Mouse (Mus musculus): Measurements from ENCODE around the gene Llgl1.

Gene Llgl1

DNA sequence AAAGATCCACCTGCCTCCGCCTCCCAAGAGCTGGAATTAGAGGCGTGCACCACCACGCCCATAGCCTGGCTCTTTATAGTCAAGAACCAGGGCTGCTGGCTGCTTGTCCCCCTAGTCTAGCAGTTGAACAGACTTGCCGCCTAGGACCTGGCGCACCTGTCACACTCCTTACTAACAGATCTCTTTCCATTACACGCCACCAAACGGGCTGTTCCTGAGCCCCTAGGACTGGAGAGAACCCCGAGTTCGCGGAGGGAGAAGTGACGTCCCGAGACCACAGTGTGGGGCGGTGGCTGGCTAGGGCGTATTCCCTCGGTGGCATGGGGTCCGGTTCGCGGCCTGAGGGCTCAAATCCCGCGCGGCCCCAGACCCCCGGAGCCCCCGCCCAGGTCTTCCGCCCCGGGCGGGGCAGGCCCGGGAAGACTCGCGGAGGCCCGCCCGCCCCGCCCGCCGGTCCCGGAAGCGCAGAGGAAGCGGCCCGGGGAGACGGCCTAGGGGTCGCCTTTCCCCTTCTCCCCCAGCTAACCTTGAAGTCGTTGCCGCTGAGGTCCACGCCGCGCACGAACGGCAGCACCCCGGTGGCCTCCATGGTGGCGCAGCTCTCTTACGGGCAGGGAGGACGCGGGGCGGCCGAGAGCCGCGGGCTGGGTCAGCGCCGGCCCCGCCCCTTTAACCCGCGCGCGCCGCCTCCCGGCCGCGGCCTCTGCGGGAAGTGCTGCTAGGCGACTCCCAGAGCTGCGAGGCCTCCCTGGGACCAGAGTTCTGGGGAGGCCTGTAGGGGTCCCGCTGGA is 27.3 kb downstream of the Llgl1 start, which contains the start of gene Flii:
Gene Flii (minus strand): TSS at position 663 of the 791 bp plus-strand sequence.
- peak; percentile 80 for DNase-seq (ENCODE audit: low spot score)

DNA sequence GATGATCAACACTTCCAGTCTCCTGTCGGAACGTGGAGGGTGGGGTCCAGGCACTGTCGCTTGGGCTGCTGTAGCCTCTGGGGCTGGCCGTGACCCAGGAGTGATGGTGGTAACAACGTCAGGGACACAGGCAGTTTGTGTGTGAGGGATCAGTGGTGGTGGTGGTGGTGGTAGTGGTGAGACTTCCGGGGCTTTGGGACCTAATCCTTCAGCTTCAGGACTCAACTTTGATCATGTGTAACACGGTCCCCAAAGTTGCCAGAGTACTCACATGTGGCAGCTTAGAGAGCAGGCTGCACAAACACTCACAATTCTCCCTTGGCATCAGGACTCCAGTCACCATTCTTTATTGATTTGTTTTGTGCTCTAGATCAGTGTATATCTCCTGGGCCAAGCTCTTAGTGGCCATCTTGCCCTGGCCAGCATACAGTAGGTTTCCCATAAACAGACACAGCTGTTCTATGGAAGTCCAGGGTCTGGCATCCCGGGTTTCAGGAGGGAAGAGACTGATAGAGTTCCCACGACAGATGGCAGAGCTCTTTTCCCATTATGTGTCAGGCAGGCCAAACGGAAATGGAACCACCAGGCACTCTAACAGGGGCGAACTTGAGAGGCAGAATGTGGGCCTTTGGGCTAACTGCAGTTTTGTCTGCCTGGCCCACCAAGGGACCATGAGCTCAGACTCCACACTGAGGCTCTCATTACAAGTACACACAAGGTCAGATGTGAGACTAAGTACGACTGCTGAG is 28.0 kb downstream of the Llgl1 start:
- DNase-seq (ENCODE audit: low spot score), result no peak

DNA sequence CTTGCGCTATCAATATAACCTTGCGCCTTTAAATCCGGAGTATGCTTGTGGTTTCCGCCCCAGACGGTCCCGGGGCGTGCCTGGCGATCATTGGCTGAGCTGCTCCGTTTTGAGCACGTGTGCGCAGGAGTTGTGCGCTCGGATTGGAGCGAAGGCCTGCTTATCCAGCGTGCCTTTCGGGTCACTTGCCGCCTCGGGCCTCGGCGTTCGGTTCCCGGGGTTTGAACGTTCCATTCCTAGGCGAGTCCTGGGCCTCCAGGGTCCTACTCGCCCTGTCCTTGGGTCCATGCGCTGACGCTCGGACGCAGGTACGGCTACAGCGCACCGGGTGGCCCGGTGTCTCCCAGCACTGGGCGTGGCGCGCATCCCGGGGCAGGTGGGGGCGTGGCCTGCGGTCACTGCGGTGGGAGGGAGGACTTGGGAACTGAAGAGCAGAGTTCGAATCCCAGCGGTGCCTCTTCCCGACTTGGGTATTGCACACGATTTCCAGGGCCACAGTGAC is 28.8 kb downstream of the Llgl1 start, which contains the start of gene Mief2:
Gene Mief2 (plus strand): TSS at position 139 of the 502 bp plus-strand sequence.
- peak; percentile 96 for DNase-seq (ENCODE audit: low spot score)

DNA sequence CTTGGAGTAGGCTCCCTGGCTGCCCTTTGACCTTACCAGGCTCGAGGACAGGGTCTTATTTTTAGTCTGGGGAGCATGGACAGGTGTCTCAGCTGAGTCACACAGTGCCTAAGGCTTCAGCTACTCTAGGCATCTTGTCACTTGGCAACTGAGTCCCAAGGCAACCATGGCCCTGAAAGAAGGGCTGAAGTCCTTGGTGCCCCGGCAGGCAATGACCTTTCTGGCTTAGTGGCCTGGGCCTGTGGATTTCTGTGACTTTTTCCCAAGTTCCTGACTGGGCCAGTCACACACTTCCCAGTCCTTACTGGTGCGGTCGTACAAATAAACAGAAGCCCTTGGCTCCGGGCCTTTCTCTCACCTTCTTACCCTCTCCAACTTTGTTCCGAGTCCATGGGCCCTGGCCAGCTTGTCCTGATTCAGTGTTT is 29.7 kb downstream of the Llgl1 start:
- DNase-seq (ENCODE audit: low spot score), result no peak

DNA sequence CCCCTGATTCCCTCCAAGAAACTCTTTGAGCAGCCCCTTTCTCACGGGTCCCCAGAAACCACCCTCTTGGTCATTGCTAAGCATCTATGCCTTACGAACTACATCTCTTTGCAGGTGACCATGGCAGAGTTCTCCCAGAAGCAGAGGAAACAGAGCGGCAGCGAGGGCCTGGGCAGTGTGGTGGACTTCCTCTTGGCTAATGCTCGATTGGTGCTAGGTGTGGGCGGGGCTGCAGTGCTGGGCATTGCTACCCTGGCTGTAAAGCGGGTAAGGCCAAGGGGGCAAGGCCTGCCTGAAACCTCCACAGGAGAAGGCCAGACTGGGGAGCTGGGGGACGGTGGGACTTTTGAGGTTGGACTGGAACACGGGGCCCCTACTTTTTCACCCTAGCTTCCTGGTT is 30.6 kb downstream of the Llgl1 start:
- no peak for DNase-seq (ENCODE audit: low spot score)

DNA sequence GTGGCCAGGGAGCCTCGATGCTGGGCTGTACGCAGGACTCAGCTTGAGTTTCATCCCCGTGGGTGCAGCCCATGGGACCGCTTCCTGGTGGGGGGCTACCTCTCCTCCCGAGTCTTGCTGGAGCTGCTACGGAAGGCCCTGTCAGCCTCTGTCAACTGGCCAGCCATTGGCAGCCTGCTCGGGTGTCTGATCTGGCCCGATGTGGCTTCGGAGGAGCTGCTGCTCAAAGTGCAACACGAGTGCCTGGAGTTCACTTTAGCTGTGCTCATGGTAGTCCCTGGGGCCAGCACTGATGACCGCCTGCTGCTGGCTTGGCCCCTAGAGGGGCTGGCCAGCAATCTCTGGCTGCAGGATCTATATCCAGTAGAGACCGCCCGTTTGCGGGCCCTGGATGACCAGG is 31.7 kb downstream of the Llgl1 start:
- no peak for DNase-seq (ENCODE audit: low spot score)

DNA sequence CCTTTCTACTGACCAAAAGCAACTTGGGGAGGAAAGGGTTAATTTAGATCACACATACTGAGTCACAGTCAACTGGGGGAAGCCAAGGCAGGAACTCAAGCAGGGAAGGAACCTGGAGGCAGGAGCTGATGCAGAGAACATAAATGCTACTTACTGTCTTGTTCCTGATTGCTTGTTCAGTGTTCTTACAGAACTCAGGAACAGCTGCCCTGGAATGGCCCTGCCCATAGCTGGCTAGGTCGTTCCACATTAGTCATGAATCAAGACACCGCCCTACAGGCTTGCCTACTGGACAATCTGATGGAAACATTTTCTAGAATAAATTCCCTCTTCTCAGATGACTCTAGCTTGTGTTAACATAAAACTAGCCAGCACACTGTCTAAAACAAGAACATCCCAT is 34.7 kb downstream of the Llgl1 start:
- no peak for DNase-seq (ENCODE audit: low spot score)

DNA sequence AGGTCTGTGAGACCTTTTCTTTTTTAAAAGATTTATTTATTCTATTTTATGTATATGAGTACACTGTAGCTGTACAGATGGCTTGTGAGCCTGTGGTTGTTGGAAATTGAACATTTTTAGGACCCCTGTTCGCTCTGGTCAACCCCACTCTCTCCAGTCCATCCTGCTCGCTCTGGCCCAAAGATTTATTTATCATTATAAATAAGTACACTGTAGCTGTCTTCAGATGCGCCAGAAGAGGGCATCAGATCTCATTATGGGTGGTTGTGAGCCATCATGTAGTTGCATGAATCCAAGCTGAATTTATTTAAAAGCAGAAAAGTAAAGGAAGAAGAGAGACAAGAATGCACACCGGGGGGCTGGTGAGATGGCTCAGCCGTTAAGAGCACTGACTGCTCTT is 35.7 kb downstream of the Llgl1 start:
- no peak for DNase-seq (ENCODE audit: low spot score)

DNA sequence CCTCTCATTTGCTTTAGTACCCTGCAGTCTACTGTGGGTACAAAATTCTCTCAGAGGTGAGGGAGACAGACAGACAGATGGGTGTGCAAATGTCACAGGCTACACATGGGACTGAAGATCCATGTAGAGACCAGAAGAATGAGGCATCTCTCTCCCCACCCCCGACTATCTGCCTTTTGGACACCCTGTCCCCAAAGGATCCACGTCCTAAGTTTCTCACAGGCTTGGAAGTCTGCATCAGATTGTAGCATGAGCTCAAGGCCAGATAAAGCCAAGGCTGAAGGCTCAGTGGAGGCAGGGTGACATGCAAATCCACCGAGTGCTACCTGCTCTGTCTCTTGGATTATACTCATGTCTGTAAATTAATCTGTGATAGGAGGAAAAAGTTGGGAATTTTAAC is 37.0 kb downstream of the Llgl1 start:
- DNase-seq (ENCODE audit: low spot score), result no peak

DNA sequence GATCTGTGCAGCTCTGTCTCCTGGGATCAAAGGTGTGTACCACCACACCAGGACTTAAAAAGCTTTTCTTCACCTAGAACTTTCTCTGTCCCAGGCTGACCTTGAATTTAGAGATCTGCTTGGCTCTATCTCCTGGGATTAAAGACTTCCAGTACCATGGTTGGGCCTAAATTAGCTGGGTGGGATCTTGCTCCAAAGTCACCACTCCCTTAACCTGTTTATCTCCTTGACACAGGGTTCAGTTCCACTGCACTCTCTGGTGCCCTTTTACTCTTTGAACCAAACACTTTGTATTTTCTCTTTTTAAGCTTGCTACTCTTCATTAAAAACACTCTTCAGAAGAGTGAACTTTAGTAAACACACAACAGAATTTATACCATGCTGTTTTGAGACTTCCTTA is 37.9 kb downstream of the Llgl1 start:
- no peak for DNase-seq (ENCODE audit: low spot score)

DNA sequence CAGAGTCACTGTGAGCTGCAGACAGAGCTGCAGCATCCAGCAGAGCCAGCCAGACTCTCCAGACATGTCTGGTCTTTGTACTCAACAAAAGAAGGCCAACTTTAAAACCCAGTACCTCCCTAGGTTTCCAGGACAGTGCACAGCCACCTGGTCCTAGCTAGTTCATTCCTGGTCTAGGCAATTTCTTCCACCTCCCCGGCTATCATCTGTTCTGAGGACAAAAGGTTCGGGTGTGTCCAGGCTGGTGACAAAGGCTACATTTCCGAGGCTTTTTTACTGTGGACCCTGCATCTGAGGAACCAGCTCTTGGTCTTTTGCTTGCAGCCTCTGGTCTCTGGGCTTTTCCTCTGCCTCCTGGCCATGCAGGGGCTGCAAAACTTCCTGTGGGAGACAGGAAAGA is 40.8 kb downstream of the Llgl1 start:
- no peak for DNase-seq (ENCODE audit: low spot score)

DNA sequence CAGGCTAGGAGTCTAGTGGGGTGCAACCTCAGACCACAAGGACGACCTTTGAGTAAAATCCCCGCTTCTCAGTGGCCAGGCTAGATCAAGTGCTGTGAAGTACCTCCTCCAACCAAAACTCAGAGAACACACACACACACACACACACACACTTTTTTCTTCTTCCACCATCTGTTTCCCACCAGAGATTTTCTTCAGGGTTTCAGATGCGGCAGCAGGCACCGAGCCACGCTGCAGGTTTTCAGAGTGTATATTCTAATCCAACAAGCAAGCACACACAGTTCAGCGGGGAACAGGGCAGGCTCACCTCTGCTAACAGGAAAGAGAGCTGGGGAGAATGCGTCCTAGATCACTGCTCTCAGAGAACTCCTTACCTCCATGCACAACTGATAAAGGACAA is 56.0 kb downstream of the Llgl1 start:
- no peak for DNase-seq (ENCODE audit: low spot score)

DNA sequence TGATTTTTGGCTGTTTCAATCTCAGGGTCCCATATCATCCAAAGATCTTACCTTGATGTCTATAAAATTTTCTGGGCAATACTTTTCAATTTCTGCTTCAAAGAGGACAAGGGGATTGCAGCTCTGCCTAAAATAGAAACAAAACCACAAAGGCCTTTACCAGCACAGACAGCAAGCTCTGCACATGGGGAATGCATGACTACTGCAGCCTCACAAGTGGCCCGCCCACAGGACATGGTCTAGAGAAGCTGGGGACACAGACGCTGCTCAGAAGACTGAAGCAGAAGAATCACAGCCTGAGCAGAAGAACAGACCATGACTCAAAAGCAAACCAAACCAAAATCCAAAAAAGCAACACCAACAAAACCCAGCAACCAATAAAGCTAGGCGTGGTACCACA is 62.2 kb downstream of the Llgl1 start:
- no peak for DNase-seq (ENCODE audit: low spot score)
